Mouse (Mus musculus) brain, embryonic 14.5 days (tissue): Measurements from ENCODE around the gene Fry.

Experiments used
- CTCF ChIP-seq: fragments of 200-500 bp; IDR thresholded peaks from 2 replicates; pipeline ENCODE4 v1.5.1; 2012; ENCODE audit warnings: inconsistent platforms, mild to moderate bottlenecking, moderate library complexity, borderline replicate concordance; ENCODE audit not compliant: insufficient read depth, insufficient read length; ENCODE audit errors: extremely low read depth
- POLR2A ChIP-seq: fragments of 200-500 bp; IDR thresholded peaks from 2 replicates; pipeline ENCODE4 v1.6.1; 2012; ENCODE audit warnings: mild to moderate bottlenecking, inconsistent platforms, borderline replicate concordance; ENCODE audit not compliant: poor library complexity, insufficient read depth, insufficient read length, severe bottlenecking; ENCODE audit errors: extremely low read depth

DNA sequence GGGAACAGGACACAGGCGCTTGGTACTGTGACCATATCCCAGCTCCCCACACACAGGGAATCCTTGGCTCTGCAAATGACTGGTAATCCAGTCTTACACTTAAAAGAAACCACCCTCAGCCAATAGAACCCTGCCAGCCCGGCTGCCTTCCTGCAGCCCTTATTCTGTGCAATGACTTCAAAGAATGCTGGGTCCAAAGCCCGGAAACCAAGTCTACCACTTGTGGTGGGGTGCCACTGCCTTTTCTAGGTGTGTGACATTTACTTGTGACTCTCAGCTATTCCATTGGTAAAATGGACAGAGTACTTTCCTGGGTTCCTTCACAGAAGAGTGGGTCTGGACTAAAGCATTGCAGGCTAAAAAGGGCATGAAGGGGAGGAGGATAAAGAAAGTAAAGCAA, 254.5 kb downstream of the Fry start:
- TF ChIP-seq POLR2A (no peak), CTCF (no peak)
